Mouse (Mus musculus) CH12.LX (cell line): ENCODE results near the gene Cyp2j8. TPM values are rescaled to one million over a fixed set of nuclear protein-coding genes. Genes with fewer than 3 reads are reported as not detected.

Source experiments
- DNase-seq: peaks from one replicate; pipeline ENCODE4 v3.0.0-alpha.2; 2013; ENCODE audit errors: extremely low read depth
- H3K27ac ChIP-seq: 2 replicates; pipeline ENCODE4 v1.5.1; 2012; ENCODE audit warnings: low read depth, mild to moderate bottlenecking, control low read depth, moderate library complexity; ENCODE audit not compliant: insufficient read depth
- H3K27me3 ChIP-seq: replicated peaks from 2 replicates; pipeline ENCODE3; 2012; ENCODE audit warnings: inconsistent platforms
- H3K36me3 ChIP-seq, 2 experiments: replicated peaks in 1 of 2; 2 replicates each; pipeline versions ENCODE3 to v1.6.1; 2012; ENCODE audit warnings: inconsistent platforms in 1 of 2, low read length in 1 of 2, mild to moderate bottlenecking in 1 of 2, mixed read lengths in 1 of 2, moderate library complexity in 1 of 2; ENCODE audit not compliant: control insufficient read depth in 1 of 2, insufficient read depth in 1 of 2
- H3K4me1 ChIP-seq, 2 experiments: 2 replicates each; pipeline ENCODE4 v1.6.1; 2012; ENCODE audit warnings: inconsistent platforms in 1 of 2, moderate library complexity in 1 of 2; ENCODE audit not compliant: insufficient read depth in 2 of 2, control insufficient read depth in 1 of 2
- H3K4me2 ChIP-seq: 2 replicates; pipeline ENCODE4 v1.6.1; 2012; ENCODE audit warnings: low read depth, mild to moderate bottlenecking, control low read depth; ENCODE audit not compliant: poor library complexity, insufficient read depth, severe bottlenecking
- H3K4me3 ChIP-seq, 3 experiments: fragments of 150-350 bp in 1 of 3; sonication (generic) in 1 of 3; replicated peaks in 1 of 3; 2 replicates each; pipeline versions ENCODE3 to v1.5.1; 2011 to 2012; ENCODE audit warnings: low read depth in 2 of 3, low read length in 2 of 3, mild to moderate bottlenecking in 2 of 3, moderate library complexity in 2 of 3, control low read depth in 1 of 3, improper control_type of control experiment in 1 of 3, inconsistent platforms in 1 of 3, mixed read lengths in 1 of 3; ENCODE audit not compliant: poor library complexity in 1 of 3
- H3K79me2 ChIP-seq: replicated peaks from 2 replicates; pipeline ENCODE4 v1.6.1; 2012; ENCODE audit warnings: mild to moderate bottlenecking, moderate library complexity; ENCODE audit not compliant: control insufficient read depth, poor library complexity, insufficient read depth, severe bottlenecking; ENCODE audit errors: extremely low read depth
- H3K9ac ChIP-seq: 2 replicates; pipeline ENCODE4 v1.6.1; 2012; ENCODE audit warnings: low read depth, mild to moderate bottlenecking, control low read depth, moderate library complexity; ENCODE audit not compliant: insufficient read depth
- H3K9me3 ChIP-seq: replicated peaks from 2 replicates; pipeline ENCODE3; 2012; ENCODE audit warnings: low read length, inconsistent platforms, mixed read lengths
- CHD2 ChIP-seq: IDR thresholded peaks from 2 replicates; pipeline ENCODE4 v1.6.1; 2011; ENCODE audit warnings: low read length, improper control_type of control experiment
- CTCF ChIP-seq, 2 experiments: IDR thresholded peaks in 1 of 2; conservative IDR thresholded peaks in 1 of 2; 2 replicates each; pipeline ENCODE4 v1.5.1; 2011 to 2012; ENCODE audit warnings: low read depth in 2 of 2, low read length in 2 of 2, improper control_type of control experiment in 1 of 2, inconsistent platforms in 1 of 2, mild to moderate bottlenecking in 1 of 2, moderate library complexity in 1 of 2
- E2F4 ChIP-seq: IDR thresholded peaks from 2 replicates; pipeline ENCODE4 v1.6.1; 2011; ENCODE audit warnings: low read depth, low read length, improper control_type of control experiment; ENCODE audit not compliant: insufficient replicate concordance
- ELF1 ChIP-seq: IDR thresholded peaks from 2 replicates; pipeline ENCODE4 v1.6.1; 2014; ENCODE audit warnings: low read depth, mild to moderate bottlenecking, inconsistent platforms, low read length, improper control_type of control experiment
- EP300 ChIP-seq: IDR thresholded peaks from 2 replicates; pipeline ENCODE4 v1.6.1; 2011; ENCODE audit warnings: low read length, improper control_type of control experiment
- GABPA ChIP-seq: IDR thresholded peaks from 2 replicates; pipeline ENCODE4 v1.6.1; 2012; ENCODE audit warnings: low read depth, low read length, improper control_type of control experiment, inconsistent platforms; ENCODE audit not compliant: insufficient replicate concordance
- HCFC1 ChIP-seq: IDR thresholded peaks from 2 replicates; pipeline ENCODE4 v1.6.1; 2012; ENCODE audit warnings: low read depth, mild to moderate bottlenecking, inconsistent platforms, low read length, improper control_type of control experiment
- JUND ChIP-seq: conservative IDR thresholded peaks from 2 replicates; pipeline ENCODE4 v1.6.1; 2011; ENCODE audit warnings: low read depth, low read length, improper control_type of control experiment
- MAZ ChIP-seq: IDR thresholded peaks from 2 replicates; pipeline ENCODE4 v1.6.1; 2012; ENCODE audit warnings: low read depth, mild to moderate bottlenecking, inconsistent platforms, low read length, improper control_type of control experiment, moderate library complexity
- MXI1 ChIP-seq: IDR thresholded peaks from 2 replicates; pipeline ENCODE4 v1.6.1; 2011; ENCODE audit warnings: mild to moderate bottlenecking, low read depth, low read length, improper control_type of control experiment
- PAX5 ChIP-seq: IDR thresholded peaks from 2 replicates; pipeline ENCODE4 v1.6.1; 2012; ENCODE audit warnings: low read length, inconsistent platforms, mixed read lengths
- POLR2AphosphoS2 ChIP-seq: IDR thresholded peaks from 2 replicates; pipeline ENCODE4 v1.6.1; 2011; ENCODE audit warnings: low read depth, low read length, improper control_type of control experiment
- RAD21 ChIP-seq: IDR thresholded peaks from 2 replicates; pipeline ENCODE4 v1.6.1; 2011; ENCODE audit warnings: low read depth, mild to moderate bottlenecking, low read length, improper control_type of control experiment, moderate library complexity
- SMC3 ChIP-seq: IDR thresholded peaks from 2 replicates; pipeline ENCODE4 v1.6.1; 2011; ENCODE audit warnings: low read depth, low read length, improper control_type of control experiment
- TBP ChIP-seq: conservative IDR thresholded peaks from 2 replicates; pipeline ENCODE4 v1.6.1; 2011; ENCODE audit warnings: low read depth, low read length, improper control_type of control experiment
- USF1 ChIP-seq: IDR thresholded peaks from 2 replicates; pipeline ENCODE4 v1.6.1; 2014; ENCODE audit warnings: low read depth, mild to moderate bottlenecking, inconsistent platforms, low read length, improper control_type of control experiment
- ZNF384 ChIP-seq: IDR thresholded peaks from 2 replicates; pipeline ENCODE4 v1.6.1; 2012; ENCODE audit warnings: low read depth, low read length, improper control_type of control experiment, inconsistent platforms
- dilution Hi-C: fragments of 300-500 bp; cut with MboI; formaldehyde crosslinking; loops from 2 replicates; pipeline ENCODE4 v1.14.3; 2020; ENCODE audit warnings: low sequenced_read_pairs; ENCODE audit not compliant: extremely low pct_unique_long_range_greater_than_20kb, extremely low pct_ligation_motif_present
- in situ Hi-C: fragments of 300-500 bp; cut with MboI; formaldehyde crosslinking; loops from 3 replicates; pipeline ENCODE4 v1.14.3; 2019; ENCODE audit warnings: low sequenced_read_pairs, low pct_ligation_motif_present, low pct_unique_long_range_greater_than_20kb, mixed read lengths
- polyA plus RNA-seq: library from polyadenylated mRNA; unstranded; fragments of >175 nt; gene quantifications from 2 replicates; pipeline ENCODE4 v1.2.1, GENCODE M21; 2012; ENCODE audit warnings: low read depth; ENCODE audit not compliant: insufficient read length
- total RNA-seq, 2 experiments: library from RNA; depleted of rRNA; stranded (reverse); fragments of 300-350 nt in 1 of 2; fragments of >200 nt in 1 of 2; gene quantifications; 2 replicates each; pipeline ENCODE4 v1.2.3; 2012 to 2014

Cyp2j8 gene
- total RNA-seq (2012; rRNA removed) (not detected in 2 replicates), total RNA-seq (2014; rRNA removed) (not detected in 2 replicates), polyA plus RNA-seq (not detected in 2 replicates)

- H3K4me1 ChIP-seq: no peaks in the 10 kb centered on the region
- no peak for DNase-seq
- no peak within 1 kb of the TSS for H3K4me2 ChIP-seq
- peaks cover 16% of the 10 kb centered on the region for H3K9me3 ChIP-seq
- TF ChIP-seq RAD21: no peak
- TF ChIP-seq GABPA: no peak
- no peak for TF ChIP-seq ZNF384
- no peaks in the 10 kb centered on the region for H3K36me3 ChIP-seq
- in situ Hi-C loops (no loop called here), dilution Hi-C loops (no loop called here)
- no peaks in the 10 kb centered on the region for H3K27me3 ChIP-seq
- no peak within 1 kb of the TSS for H3K4me3 ChIP-seq
- no peak within 1 kb of the TSS for H3K9ac ChIP-seq
- H3K79me2 ChIP-seq: no peaks in the 10 kb centered on the region
- no peak within 1 kb of the TSS for H3K27ac ChIP-seq
Observed at GRCm38 (mm10) chr4:96507286-96507685, at the start of gene Cyp2j8. Gene Cyp2j8, minus strand, starts transcription at chr4:96507386.

- Histone ChIP-seq H3K4me1 (no peaks in the 10 kb centered on the region), H3K27ac (no peak within 1 kb of the TSS), H3K79me2 (no peaks in the 10 kb centered on the region), H3K4me3 (no peak within 1 kb of the TSS), H3K4me2 (no peak within 1 kb of the TSS), H3K27me3 (no peaks in the 10 kb centered on the region), H3K36me3 (no peaks in the 10 kb centered on the region), H3K9me3 (peaks cover 30% of the 10 kb centered on the region), H3K9ac (no peak within 1 kb of the TSS)
- in situ Hi-C loops (no loop called here), dilution Hi-C loops (no loop called here)
- TF ChIP-seq E2F4: no peak
- no peak for TF ChIP-seq PAX5
- no peak for TF ChIP-seq HCFC1
- TF ChIP-seq USF1: no peak
- no peak for DNase-seq
Observed at GRCm38 (mm10) chr4:96553133-96553819, 46.1 kb upstream of the Cyp2j8 start, which contains the start of gene Cyp2j6. Gene Cyp2j6, minus strand, starts transcription at chr4:96553661.

GRCm38 (mm10) chr4:96551619-96552018 is 44.4 kb upstream of the Cyp2j8 start:
- Histone ChIP-seq H3K4me2 (no peak overlapping the region), H3K4me1 (no peaks in the 10 kb centered on the region), H3K79me2 (no peaks in the 10 kb centered on the region), H3K27me3 (no peaks in the 10 kb centered on the region), H3K4me3 (no peak overlapping the region), H3K9me3 (peaks cover 34% of the 10 kb centered on the region), H3K9ac (no peak overlapping the region), H3K36me3 (no peaks in the 10 kb centered on the region), H3K27ac (no peak overlapping the region)
- in situ Hi-C loops: no loop called here
- no peak for TF ChIP-seq EP300
- TF ChIP-seq CHD2: no peak
- TF ChIP-seq MXI1: no peak
- TF ChIP-seq PAX5: no peak
- no peak for TF ChIP-seq ELF1
- no peak for TF ChIP-seq CTCF (conservative IDR thresholded peaks at IDR 0.05 in 1 of 2, IDR thresholded peaks at IDR 0.05 in 1 of 2; ENCODE audit: low read depth in 2 of 2, low read length in 2 of 2)
- no peak for TF ChIP-seq E2F4
- TF ChIP-seq TBP: no peak
- no peak for TF ChIP-seq JUND
- no peak for TF ChIP-seq SMC3
- TF ChIP-seq MAZ: no peak
- TF ChIP-seq POLR2AphosphoS2: no peak
- DNase-seq: no peak
- dilution Hi-C loops: no loop called here
